Mouse (Mus musculus): ENCODE data around the gene Gm43638.
"Not testable (repeated sequence)": the region's sequence is repeated elsewhere in the genome, so short reads cannot be mapped to it uniquely, and the experiment has no call there.

Gm43638 gene

DNA sequence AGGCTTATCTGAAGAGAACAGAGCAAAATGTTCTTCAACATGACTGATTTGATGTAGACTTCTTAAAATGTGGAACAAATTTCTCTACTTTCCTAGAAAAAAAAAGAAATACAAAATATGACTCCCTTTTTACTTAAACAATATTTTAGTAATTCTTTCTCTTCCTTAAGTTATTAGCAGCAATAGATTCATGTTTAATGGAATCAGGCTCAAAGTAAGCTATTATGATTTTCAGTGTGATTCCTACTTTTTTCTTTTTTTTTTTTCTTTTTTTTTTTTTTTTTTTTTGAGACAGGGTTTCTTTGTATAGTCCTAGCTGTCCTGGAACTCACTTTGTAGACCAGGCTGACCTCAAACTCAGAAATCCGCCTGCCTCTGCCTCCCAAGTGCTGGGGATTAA lies at the start of gene Gm43638:
TSS of gene Gm43638 (minus strand) at position 101 of the 400 bp plus-strand sequence.
- DNase-seq (ENCODE audit: low spot score) = not testable (repeated sequence)

DNA sequence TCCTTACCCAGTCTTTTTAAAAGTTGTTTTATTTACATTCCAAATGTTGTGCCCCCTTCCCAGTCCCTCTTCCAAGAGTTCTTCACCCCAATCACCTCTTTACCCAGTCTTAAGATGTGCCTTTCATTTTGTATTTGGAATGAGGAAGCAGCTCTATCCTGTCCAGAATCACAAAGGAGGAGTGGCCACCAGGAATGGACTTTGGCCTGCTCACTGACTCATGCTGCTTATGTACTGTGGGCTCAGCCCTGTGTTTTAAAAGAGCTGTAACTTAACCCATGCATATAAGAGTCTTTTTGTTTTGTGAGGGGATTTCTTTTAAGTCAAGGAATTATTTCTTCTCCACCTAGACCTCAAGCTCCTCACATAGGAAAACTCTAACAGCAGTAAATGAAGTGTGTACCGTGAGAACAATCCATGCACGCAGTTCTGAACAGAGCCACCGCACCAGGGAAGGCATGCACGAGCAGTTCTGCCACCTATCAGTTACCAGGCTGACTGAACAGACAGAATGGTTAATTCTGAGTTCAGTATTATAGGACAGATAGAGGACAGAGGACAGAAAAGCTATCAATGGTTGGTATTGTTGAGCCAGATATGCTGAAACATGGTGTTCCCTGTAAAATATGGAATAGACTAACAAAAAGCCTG lies 49.5 kb upstream of the Gm43638 start:
- no peak for DNase-seq (ENCODE audit: low spot score)

DNA sequence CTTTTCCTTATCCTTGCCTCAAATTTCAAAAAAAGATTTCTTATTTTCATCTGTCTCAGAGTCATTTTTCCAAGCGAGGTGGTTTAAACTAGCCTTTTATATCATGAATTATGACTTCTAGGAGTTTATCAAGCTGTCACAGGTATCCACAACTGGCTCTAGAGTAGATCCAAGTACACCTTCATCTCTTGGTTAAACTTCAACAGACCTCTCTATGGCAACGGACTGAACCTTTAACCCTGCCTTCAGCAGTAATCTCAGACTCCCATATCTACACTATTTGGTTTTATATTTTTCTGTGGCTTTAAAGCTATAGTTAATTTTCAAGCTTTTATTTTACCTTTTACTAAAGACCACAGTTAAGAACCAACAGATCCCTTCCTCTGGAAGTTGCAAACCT lies 45.7 kb upstream of the Gm43638 start:
- DNase-seq (ENCODE audit: low spot score) = no peak

DNA sequence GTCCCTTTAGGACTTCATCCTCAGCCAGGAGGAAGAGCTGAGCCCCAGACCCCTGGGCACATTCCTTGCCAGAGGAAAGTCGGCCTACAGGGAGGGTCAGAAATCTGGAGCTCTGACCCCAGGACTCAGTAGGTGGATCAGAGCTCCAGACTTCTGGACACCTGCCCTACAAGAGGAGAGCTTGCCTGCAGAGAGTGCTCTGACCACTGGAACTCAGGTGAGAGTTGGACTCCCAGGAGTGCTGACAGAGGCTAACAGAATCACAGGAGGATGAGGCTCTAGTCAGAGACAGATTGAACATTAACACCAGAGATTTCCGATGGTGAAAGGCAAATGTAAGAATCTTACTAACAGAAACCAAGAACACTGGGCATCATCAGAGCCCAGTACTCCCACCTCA lies 37.0 kb upstream of the Gm43638 start:
- not testable (repeated sequence) for DNase-seq (ENCODE audit: low spot score)

DNA sequence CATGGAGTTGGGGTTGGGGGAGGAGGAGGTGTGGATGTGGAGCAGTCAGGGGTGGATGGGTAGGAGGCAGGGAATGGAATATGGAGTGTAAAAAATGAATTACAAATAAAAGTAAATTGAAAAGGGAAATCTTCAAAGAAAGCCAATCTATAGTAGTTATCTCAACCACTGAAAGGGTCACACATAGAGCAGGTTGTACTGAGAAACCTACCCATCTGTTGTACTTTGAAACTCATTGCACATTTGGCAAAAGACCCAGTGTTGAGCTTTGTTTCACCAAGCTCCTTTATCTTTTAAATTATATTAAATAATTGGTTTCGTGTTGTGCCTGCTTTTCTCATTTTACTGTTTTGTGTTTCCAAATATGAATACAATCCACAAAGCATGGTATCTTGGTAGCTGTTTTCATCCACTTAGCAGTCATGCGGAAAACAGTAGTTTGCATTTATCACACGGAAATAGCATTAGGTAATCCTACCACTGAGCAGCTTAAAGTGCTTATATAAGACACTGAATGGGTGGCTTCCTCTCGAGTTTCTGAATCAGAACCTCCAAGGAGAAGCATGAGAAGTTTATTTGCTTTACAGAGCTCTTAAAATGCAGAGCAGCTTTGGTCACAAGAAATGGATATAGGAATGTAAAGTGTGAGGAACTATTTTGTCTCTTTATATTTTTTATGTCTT lies 19.3 kb upstream of the Gm43638 start:
- no peak for DNase-seq (ENCODE audit: low spot score)

DNA sequence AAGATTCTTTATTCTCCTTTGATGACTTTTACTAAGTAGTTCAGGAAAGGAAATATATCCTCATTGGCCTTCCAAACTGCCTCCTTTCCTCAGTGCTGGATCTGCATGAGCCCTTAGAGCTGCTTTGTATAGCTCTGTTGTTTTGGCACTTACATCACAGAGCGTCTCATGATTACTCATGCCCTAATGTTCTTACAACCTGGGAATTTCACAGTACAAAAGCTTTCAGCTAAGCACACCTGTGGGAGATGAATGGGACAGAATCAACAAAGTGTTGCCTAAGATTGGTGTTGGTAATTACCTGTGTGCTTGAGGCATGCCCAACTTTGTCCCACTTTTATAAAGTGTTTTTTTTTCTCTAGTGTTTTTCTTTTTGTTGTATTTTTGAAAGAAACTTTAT lies 16.1 kb upstream of the Gm43638 start:
- DNase-seq (ENCODE audit: low spot score) = no peak

DNA sequence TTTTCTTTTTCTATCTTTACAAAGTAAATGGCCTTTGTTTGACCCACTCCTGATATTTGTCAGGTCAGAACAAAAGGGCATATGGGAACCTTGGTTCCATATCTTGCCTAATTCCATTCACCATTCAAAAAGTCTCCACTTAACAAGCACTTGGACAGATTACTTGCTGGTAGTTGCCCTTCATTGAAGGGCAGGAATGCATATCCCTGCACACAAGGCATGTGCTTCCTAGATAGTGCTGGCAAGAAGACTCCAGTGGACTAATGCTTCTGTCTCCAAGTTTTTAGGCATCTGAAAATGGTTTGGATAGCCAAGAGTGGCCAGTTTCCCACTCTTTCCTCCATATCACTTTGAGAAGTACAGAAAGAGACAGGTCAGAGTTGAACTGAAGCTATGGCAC lies 12.7 kb upstream of the Gm43638 start:
- no peak for DNase-seq (ENCODE audit: low spot score)

DNA sequence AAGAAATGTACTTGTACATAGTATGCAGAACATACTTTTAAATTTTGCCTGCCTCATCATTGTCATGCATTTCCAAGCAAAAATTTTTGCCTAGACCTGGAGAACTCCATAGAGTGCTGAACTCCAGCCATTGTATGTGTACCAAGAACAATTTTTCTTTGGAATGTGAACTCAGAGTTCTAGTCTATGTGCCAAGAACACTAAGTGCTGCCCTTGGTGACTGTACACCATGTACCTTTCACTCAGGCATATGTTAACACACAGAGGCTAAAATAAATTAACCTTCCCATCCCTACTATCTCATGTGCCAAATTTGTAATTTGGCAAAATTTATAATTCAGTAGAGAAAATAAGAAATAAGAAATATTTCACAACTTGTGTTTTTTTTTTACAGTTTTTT lies 12.3 kb upstream of the Gm43638 start:
- DNase-seq (ENCODE audit: low spot score) = no peak

DNA sequence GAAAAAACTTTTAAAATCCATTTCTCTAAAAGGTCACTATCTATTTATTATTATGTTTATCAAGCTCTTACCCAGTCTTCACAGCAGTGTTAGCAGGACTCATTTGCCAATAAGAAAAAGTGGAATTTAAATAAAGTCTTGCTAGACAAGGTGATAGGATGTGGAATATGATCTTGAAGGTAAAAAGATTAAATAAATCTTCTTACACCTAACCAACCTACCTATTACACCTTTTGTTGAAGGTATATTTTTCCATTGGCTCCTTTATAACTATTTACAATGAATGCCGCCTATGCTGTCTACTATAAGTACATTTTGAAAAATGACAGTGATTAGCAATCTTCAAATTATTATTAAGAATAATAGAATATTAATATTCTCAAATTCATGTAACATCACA lies 4.2 kb upstream of the Gm43638 start, which contains the start of gene Ugt2a1:
TSS of gene Ugt2a1 (minus strand) at position 101 of the 400 bp plus-strand sequence.
- DNase-seq (ENCODE audit: low spot score) = no peak

DNA sequence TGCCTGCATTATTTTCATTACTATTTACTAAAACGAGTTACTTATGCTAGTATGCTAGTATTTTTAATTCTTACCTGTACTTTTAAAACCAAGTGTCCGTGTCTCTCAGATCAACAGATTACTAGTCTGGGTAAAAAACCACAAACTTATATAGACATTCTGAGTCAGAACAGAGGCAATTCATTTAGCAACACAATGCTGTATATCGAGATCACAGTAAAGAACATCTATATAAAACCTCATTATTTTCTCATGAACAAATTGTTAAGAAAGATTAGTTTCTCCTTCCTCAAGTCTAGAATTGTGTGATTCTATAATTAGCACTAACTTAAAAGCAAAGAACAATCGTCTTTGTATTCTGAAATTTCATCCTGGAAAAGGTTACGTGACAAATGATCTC lies 4.4 kb downstream of the Gm43638 start, which contains the start of gene Ugt2a2:
TSS of gene Ugt2a2 (minus strand) at position 101 of the 400 bp plus-strand sequence.
- DNase-seq (ENCODE audit: low spot score) = no peak

DNA sequence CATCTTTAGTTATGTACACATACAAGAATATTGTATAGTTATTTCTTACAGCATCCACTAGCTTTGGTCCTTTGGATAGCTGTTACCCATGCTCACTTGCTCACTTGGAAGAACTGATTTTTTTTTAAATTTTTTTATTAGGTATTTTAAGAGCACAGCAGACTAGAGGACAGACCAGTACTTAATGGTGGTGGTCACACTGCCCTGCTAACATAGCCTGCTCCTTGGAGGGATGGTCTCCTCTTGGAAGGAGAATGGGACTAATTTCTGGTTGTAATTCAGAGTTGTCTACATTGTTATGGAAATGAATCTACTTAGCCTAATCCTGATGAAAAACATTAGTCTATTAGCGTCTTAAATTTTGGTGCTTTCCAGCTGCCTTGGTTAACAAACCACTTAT lies 27.8 kb downstream of the Gm43638 start:
- DNase-seq (ENCODE audit: low spot score) = no peak

DNA sequence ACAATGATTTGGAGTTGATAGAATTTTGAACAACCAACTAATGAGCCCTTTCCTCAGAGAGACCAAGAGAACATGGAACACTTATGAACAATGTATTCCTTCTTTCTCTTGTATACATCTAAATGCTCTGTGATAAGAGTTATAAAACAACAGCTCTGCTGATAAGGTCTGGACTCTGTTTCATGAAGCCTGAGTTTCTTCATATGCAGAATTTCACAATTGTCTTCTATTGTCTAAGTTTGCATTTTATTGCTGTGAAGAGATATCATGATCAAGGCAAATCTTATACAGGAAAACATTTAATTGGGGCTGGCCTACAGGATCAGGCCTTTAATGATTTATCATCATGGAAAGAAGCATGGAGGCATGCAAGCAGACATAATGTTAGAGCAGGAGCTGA lies 28.9 kb downstream of the Gm43638 start:
- no peak for DNase-seq (ENCODE audit: low spot score)

DNA sequence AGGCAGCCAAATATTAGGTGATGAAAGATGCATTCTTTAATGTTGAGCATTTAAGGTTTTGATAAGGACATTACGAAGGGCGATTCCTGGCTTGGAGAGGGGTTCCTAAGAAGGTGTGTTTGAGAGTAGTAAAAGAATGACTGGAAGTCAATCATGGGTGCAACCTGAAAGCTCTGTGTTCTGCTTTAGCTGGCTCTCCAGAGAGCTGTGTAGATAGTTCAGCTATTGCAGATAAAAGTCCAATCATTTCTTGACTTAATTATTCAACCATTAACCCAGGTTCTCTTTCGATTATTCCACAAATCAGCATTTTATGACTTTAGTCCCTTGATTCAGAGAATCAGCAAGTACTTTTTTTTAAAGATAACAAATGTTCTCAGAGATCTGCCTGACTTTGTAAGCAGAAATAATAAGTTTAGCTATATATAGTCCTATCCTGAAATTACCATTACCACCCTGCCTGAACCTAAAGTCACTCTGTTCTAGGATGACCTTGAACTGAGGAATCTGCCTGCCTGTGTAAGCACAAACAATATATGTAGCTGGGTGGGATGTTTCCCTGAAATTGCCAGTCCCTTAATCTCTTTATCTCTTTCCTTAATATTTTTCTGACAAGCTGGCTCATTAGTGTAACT lies 30.3 kb downstream of the Gm43638 start:
- DNase-seq (ENCODE audit: low spot score) = no peak

DNA sequence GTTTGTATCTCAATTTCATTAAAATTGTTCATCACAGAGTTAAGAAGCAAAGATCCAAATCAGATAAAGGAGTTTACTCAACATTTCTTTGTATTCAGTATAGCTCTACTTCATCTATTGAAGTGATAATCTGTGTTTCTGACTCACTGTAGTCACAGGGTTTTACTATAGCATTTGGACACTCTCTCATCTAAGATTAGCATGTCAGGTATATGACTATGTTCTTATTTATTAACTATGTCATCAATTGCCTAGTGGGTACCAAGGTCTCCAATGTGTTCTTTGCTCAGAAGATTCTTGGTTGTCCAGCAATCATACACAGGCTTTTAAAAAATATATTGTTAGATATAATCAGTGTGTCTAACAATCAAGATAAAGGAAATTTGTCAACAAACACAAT lies 31.1 kb downstream of the Gm43638 start:
- DNase-seq (ENCODE audit: low spot score) = no peak

DNA sequence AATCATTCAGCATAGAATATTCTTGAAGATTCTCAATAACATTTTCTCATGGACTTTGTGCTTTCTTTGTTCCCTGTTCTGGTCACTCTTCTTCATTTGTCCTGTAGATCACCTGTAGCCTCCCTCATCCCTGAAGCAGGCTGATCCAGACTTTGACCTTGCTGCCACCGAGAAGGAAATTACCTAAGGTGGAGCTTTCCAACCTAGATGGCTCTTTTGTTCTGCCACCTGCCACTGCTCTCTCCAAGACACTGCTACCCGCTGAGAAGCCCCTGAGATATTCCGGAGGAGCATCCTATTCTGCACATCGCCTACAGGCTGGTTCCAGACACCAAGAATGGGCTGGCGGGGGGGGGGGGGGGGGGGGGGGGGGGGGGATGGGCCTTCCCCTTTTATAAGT lies 34.1 kb downstream of the Gm43638 start:
- not testable (repeated sequence) for DNase-seq (ENCODE audit: low spot score)

DNA sequence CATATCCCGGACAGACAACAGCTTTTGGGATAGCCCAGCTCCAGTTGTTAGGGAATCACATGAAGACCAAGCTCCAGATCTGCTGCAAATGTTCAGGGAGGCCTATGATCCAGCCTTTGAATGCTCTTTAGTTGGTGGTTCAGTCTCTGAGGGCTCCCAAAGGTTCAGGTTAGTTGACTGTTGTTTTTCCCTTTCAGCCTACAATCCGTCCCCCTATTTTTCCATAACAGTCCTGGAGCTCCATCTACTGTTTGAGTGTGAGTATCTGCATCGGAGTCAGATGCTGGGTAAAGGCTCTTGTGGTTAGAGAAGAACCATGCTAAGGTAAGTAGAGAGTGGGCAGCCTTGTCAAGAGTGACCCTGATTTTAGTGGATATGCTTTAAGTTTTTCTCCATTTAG lies 50.3 kb downstream of the Gm43638 start:
- DNase-seq (ENCODE audit: low spot score) = no peak

DNA sequence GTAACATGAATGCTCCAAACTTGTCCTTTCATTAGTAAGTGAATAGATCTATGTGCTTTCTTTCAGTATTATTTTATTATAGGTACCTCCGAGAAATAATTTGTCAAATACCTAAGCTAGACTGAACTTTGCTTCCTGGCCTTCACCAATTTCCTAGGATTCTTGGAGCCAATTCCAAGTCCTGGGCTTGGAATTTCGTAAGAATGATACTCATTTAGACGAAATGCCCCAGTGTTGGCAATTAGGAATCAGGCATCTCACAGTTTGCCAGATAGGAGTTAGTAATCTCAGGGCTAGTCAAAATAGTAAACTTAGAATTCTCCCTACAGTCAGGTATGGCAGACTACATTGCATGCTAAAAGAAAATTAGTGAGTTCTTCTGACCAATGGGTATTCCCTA lies 60.9 kb downstream of the Gm43638 start:
- DNase-seq (ENCODE audit: low spot score) = no peak

DNA sequence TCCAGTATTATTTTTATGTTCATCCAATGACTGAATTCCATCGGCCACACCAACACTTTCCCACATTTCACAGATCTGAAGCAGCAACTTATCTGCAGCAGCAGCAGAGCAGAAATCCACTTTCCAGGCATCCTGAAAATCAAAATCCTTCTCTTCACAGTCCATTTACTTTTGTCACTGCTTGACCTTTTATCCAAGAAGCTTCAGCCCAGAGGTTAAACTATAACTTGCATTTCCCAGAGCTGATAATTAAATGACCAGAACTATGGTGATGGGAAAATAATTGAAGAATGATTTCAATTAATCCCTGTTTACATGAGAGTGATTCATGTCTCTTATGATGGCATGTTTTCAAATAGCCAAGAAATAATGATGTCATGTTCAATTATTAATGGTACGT lies 62.6 kb downstream of the Gm43638 start, which contains the start of gene Ugt2b38:
TSS of gene Ugt2b38 (minus strand) at position 163 of the 400 bp plus-strand sequence.
- not testable (repeated sequence) for DNase-seq (ENCODE audit: low spot score)

Data from c-Kit-positive CD71-positive TER-119-positive erythroid progenitor cells, embryonic 14.5 days (primary cell).